ENCODE assay signal across 22 mouse cellular contexts in genomic region chr5:139440926-139441725, GRCm38 (mm10). TPM values are rescaled to one million over a fixed set of nuclear protein-coding genes. Genes with fewer than 3 reads are reported as not detected.
DNase-seq lines count a peak whose midpoint lies in the region; ATAC-seq and TF ChIP-seq lines count a peak whose summit lies in the region.
"Had no signal": no experiment of that assay in that cellular context is flagged by ENCODE, and none has a peak within 500 bp of the region (broad histone marks: within the 10 kb centered on the region; RNA-seq: fewer than 3 reads in every experiment).

No protein-coding gene starts in this region.

- H3K4me3 ChIP-seq in heart, adult 2 months: no peak overlapping the region
- H3K4me3 ChIP-seq in neural tube, embryonic 13.5 days: no peak overlapping the region
- H3K4me3 ChIP-seq in embryonic facial prominence, embryonic 10.5 days: no peak overlapping the region
- H3K4me3 ChIP-seq: heart, embryonic 12.5 days; limb, embryonic 15.5 days; megakaryocyte, embryonic 14.5 days; myocyte had no signal

- no peak for TF ChIP-seq EP300 in heart, adult 2 months (IDR thresholded peaks at IDR 0.05; ENCODE audit: insufficient read depth, low read depth, low read length)

- no peak for ATAC-seq in neural tube, embryonic 13.5 days (ENCODE audit: low read depth)
- ATAC-seq: activated CD4-positive, CD25-positive, alpha-beta regulatory T cell, adult 4 months; intestine, postnatal 0 days; Patski had no signal

- H3K36me3 ChIP-seq in heart, adult 2 months (ENCODE audit: control insufficient read depth, insufficient read depth, low read length): no peaks in the 10 kb centered on the region
- no peaks in the 10 kb centered on the region for H3K36me3 ChIP-seq in neural tube, embryonic 13.5 days
- peaks cover 11% of the 10 kb centered on the region for H3K36me3 ChIP-seq in embryonic facial prominence, embryonic 10.5 days (replicated peaks)
- H3K36me3 ChIP-seq: heart, embryonic 12.5 days; limb, embryonic 15.5 days had no signal

- 0 out of 2 replicates have a peak, but pooled peaks cover 3% of the 10 kb centered on the region for H3K4me1 ChIP-seq in heart, adult 2 months (ENCODE audit: control insufficient read depth, insufficient read depth, low read length)
- peaks cover 43% of the 10 kb centered on the region for H3K4me1 ChIP-seq in neural tube, embryonic 13.5 days (replicated peaks)
- peaks cover 7% of the 10 kb centered on the region for H3K4me1 ChIP-seq in embryonic facial prominence, embryonic 10.5 days
- H3K4me1 ChIP-seq: heart, embryonic 12.5 days had no signal

- no peaks in the 10 kb centered on the region for H3K9me3 ChIP-seq in neural tube, embryonic 13.5 days
- no peaks in the 10 kb centered on the region for H3K9me3 ChIP-seq in embryonic facial prominence, embryonic 10.5 days
- H3K9me3 ChIP-seq: heart, embryonic 12.5 days; limb, embryonic 15.5 days; megakaryocyte, embryonic 14.5 days had no signal

- WGBS in heart, adult 2 months: 87% methylated on average over 11 of the region's 11 CpGs
- 91% methylated on average over 11 of the region's 11 CpGs for WGBS in neural tube, embryonic 13.5 days
- WGBS in embryonic facial prominence, embryonic 10.5 days: 92% methylated on average over 11 of the region's 11 CpGs

- H3K79me2 ChIP-seq in heart, adult 2 months (replicated peaks; ENCODE audit: control insufficient read depth, insufficient read depth, low read length): no peaks in the 10 kb centered on the region

- no peak for DNase-seq in heart, adult 2 months
- DNase-seq in heart, postnatal 25 days (ENCODE audit: low spot score): no peak
- no peak for DNase-seq in neural tube, embryonic 10.5 days (ENCODE audit: extremely low spot score, low spot score)
- no peak for DNase-seq in embryonic facial prominence, embryonic 10.5 days (ENCODE audit: low spot score)
- no peak for DNase-seq in kidney, postnatal 4 days
- no peak for DNase-seq in right cerebral cortex, adult 18-20 months
- DNase-seq: adrenal gland, postnatal 25 days; embryo, embryonic 11 days; gastrocnemius, postnatal 36 days; heart, postnatal 36 days; lung, postnatal 14 days; spleen, adult 18-20 months; thymus, adult 2 months had no signal

- no peaks in the 10 kb centered on the region for H3K27me3 ChIP-seq in heart, adult 2 months (ENCODE audit: control insufficient read depth, insufficient read depth, low read length)
- no peaks in the 10 kb centered on the region for H3K27me3 ChIP-seq in neural tube, embryonic 13.5 days
- no peaks in the 10 kb centered on the region for H3K27me3 ChIP-seq in embryonic facial prominence, embryonic 10.5 days (replicated peaks; ENCODE audit: low read depth, poor library complexity, severe bottlenecking)
- H3K27me3 ChIP-seq: limb, embryonic 15.5 days; megakaryocyte, embryonic 14.5 days; Patski had no signal

- H3K9ac ChIP-seq in heart, adult 2 months (ENCODE audit: low read depth, low read length): no peak overlapping the region
- H3K9ac ChIP-seq in neural tube, embryonic 13.5 days: no peak overlapping the region
- H3K9ac ChIP-seq: heart, embryonic 12.5 days; limb, embryonic 15.5 days had no signal

- TF ChIP-seq CTCF in heart, adult 2 months (IDR thresholded peaks at IDR 0.05): no peak

- no peak overlapping the region for H3K4me2 ChIP-seq in neural tube, embryonic 13.5 days
- H3K4me2 ChIP-seq: heart, embryonic 12.5 days; limb, embryonic 15.5 days had no signal

- peak overlapping the region; percentile 31 for H3K27ac ChIP-seq in heart, adult 2 months
- peak overlapping the region; percentile 67; the same call in 1 of the 2 replicates for H3K27ac ChIP-seq in neural tube, embryonic 13.5 days (replicated peaks)
- H3K27ac ChIP-seq in embryonic facial prominence, embryonic 10.5 days (replicated peaks): 0 out of 2 replicates have a peak overlapping the region, but pooled peaks have one; percentile 30
- H3K27ac ChIP-seq: kidney, postnatal 0 days; limb, embryonic 15.5 days had no signal

- intact Hi-C loops in heart, adult 2 months (cut with DNase I): no loop called here
- intact Hi-C loops in heart, postnatal 25 days (cut with DNase I): no loop called here

- no peak for TF ChIP-seq POLR2A in heart, adult 2 months (IDR thresholded peaks at IDR 0.05; ENCODE audit: insufficient read depth, low read depth, low read length)

RNA-seq across cellular contexts. Expression of gene Gper1, which starts 18.2 kb away (rescaled TPM):
- total RNA-seq in heart, adult 2 months (2021): 1 to 10 TPM; 1.4 to 1.5 TPM
- 2.0 and 4.9 TPM in 2 replicates for polyA plus RNA-seq in heart, adult 2 months (2012; rRNA removed)
- 1 to 10 TPM; 1.3 to 2.1 TPM for total RNA-seq in heart, postnatal 25 days (2021)
- polyA plus RNA-seq in neural tube, embryonic 13.5 days (2015; fragmentation: Nextera tagmentation; extraction: Ambion mirVana): 8.5 and 9.9 TPM in 2 replicates
- polyA plus RNA-seq in embryonic facial prominence, embryonic 10.5 days (2016; fragmentation: Nextera tagmentation; extraction: Ambion mirVana): 0.33 and 0.46 TPM in 2 replicates
- polyA plus RNA-seq: activated CD4-positive, CD25-positive, alpha-beta regulatory T cell, adult 4 months had no signal

RNA-seq across cellular contexts. Expression of gene 3110082I17Rik, which starts 19.2 kb away (rescaled TPM):
- 1 to 10 TPM; 4.9 to 5.6 TPM for total RNA-seq in heart, adult 2 months (2021)
- 5.4 and 5.7 TPM in 2 replicates for polyA plus RNA-seq in heart, adult 2 months (2012; rRNA removed)
- 1 to 10 TPM; 5.0 to 5.3 TPM for total RNA-seq in heart, postnatal 25 days (2021)
- 14.9 and 15.1 TPM in 2 replicates for polyA plus RNA-seq in neural tube, embryonic 13.5 days (2015; fragmentation: Nextera tagmentation; extraction: Ambion mirVana)
- polyA plus RNA-seq in embryonic facial prominence, embryonic 10.5 days (2016; fragmentation: Nextera tagmentation; extraction: Ambion mirVana): 58.2 and 58.5 TPM in 2 replicates

RNA-seq across cellular contexts. Expression of gene C130050O18Rik, which starts 36.0 kb away (rescaled TPM):
- 1 to 10 TPM in 1 of 2 experiments, under 1 TPM in 1; 0.68 to 1.1 TPM for total RNA-seq in heart, adult 2 months (2021)
- polyA plus RNA-seq in heart, adult 2 months (2012; rRNA removed): 0.98 and 1.1 TPM in 2 replicates
- under 1 TPM; 0.70 to 0.78 TPM for total RNA-seq in heart, postnatal 25 days (2021)
- polyA plus RNA-seq in neural tube, embryonic 13.5 days (2015; fragmentation: Nextera tagmentation; extraction: Ambion mirVana): 0.38 and 0.39 TPM in 2 replicates
- polyA plus RNA-seq in embryonic facial prominence, embryonic 10.5 days (2016; fragmentation: Nextera tagmentation; extraction: Ambion mirVana): 0.16 and 0.26 TPM in 2 replicates
- polyA plus RNA-seq: activated CD4-positive, CD25-positive, alpha-beta regulatory T cell, adult 4 months had no signal

RNA-seq across cellular contexts. Expression of gene Zfand2a, which starts 43.2 kb away (rescaled TPM):
- 10 to 100 TPM; 14.0 to 16.7 TPM for total RNA-seq in heart, adult 2 months (2021)
- polyA plus RNA-seq in heart, adult 2 months (2012; rRNA removed): 12.0 and 17.6 TPM in 2 replicates
- 10 to 100 TPM; 15.1 to 16.5 TPM for total RNA-seq in heart, postnatal 25 days (2021)
- 16.0 and 18.0 TPM in 2 replicates for polyA plus RNA-seq in neural tube, embryonic 13.5 days (2015; fragmentation: Nextera tagmentation; extraction: Ambion mirVana)
- polyA plus RNA-seq in embryonic facial prominence, embryonic 10.5 days (2016; fragmentation: Nextera tagmentation; extraction: Ambion mirVana): 10.2 and 12.5 TPM in 2 replicates
